Mouse (Mus musculus) adrenal gland, adult 10 weeks (tissue): Measurements from ENCODE around the gene Mrnip. TPM values are rescaled to one million over a fixed set of nuclear protein-coding genes. Genes with fewer than 3 reads are reported as not detected.

Experiments
- polyA plus RNA-seq: library from polyadenylated mRNA; stranded (reverse); fragments of 350-450 nt; fragmentation: Illumina TruSeq; extraction: RNeasy Lipid Tissue Mini Kit (QIAGEN cat#74804); gene quantifications from one replicate; pipeline ENCODE4 v1.2.3, GENCODE M21; 2014; ENCODE audit warnings: low read depth, low replicate concordance

Gene Mrnip
- 0.52 TPM for polyA plus RNA-seq

DNA sequence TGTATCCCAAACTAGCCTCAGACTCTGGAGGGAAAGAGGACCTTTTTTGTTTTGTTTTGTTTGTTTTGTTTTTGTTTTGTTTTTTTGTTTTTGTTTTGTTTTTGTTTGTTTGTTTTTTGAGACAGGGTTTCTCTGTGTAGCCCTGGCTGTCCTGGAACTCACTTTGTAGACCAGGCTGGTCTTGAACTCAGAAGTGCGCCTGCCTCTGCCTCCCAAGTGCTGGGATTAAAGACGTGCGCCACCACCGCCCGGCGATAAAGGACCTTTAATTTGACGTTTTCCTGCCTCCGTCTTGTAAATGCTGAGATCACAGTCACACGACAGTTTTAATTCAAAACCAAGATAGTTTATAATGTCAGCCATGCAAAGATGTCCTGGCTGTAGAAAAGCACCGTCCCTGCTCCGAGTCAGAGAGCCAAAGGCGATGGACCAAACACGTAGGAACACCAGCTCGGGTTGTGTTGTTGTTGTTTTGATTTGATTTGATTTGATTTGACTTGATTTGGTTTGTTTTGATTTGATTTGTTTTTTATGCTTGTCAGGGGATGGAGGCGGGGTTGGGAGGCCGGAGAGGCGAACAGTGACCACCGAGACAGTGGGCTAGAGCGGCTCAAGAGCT is at the start of gene Mrnip:
TSS of gene Mrnip (plus strand) at position 334 of the 619 bp plus-strand sequence.

GRCm38 (mm10) chr11:50130811-50131766 is 43.2 kb upstream of the Mrnip start, which contains the start of gene Tbc1d9b:
Gene Tbc1d9b (plus strand): TSS chr11:50131396.

DNA sequence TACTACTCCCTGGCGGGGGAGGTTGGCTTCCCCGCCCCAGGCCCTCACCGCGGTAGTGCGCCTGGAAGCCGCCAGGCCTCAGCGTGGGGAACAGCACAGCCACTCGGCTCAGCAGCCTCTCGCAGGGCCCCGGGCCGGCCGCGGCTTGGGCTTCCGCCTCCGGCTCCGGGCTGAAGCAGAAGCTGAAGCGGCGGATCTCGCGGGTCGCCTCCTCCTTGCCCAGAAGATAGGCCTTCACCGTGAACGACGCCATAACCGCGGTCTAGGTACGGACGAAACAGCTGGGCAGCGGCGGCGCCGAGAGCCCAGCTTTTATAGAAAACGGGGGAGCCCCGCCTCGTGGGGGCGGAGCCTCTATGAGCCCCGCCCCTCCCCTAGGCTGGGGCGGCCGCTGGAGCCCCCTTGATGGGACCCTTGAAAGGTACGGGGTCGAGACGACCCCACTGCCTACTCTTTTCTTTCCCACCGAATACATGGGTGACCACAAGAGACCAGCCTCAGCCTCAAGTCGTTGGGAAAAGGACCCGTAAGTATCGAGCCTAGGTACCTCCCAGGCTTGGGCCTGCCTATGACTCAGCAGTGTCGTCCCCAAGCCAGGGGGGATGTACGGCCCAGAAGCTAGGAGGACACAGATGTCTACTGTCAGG is 36.4 kb downstream of the Mrnip start, which contains the start of the genes Sqstm1 and Mgat4b:
TSS of gene Sqstm1 (minus strand) at position 323 of the 647 bp plus-strand sequence.
TSS of gene Mgat4b (plus strand) at position 386 of the 647 bp plus-strand sequence.

DNA sequence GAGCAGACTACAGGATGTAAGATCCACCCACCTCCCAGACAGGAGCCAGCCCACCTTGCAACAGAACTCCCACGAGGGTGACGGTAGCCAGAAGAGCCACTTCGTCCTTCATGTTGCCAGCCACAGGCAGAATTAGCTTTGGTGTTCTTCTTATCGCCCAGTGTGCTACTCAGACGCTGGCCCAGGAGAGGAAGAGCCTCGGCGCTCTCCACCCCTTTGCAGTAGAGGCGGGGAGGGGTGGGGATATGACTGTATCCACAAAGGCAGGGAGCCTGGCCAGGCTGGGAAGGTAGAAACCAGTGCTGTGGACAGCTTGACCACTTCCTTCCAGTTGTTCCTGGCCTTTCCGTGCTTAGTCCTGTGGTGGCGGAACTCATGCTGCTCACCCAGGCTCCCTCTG is 64.1 kb downstream of the Mrnip start, which contains the start of gene Ltc4s:
TSS of gene Ltc4s (minus strand) at position 293 of the 400 bp plus-strand sequence.

Other genes starting within 250 kb of the Mrnip start
- 206 TPM for gene Rnf130, start 149.1 kb upstream of the Mrnip start, polyA plus RNA-seq
- 19.7 TPM for gene Tbc1d9b, start 43.0 kb upstream of the Mrnip start, polyA plus RNA-seq
- gene Sqstm1, start 36.4 kb downstream of the Mrnip start, polyA plus RNA-seq, result 988 TPM
- 6.1 TPM for gene Mgat4b, start 36.4 kb downstream of the Mrnip start, polyA plus RNA-seq
- not detected for gene Ltc4s, start 64.2 kb downstream of the Mrnip start, polyA plus RNA-seq
- gene Maml1, start 117.9 kb downstream of the Mrnip start, polyA plus RNA-seq, result 10.7 TPM
- gene Canx, start 151.2 kb downstream of the Mrnip start, polyA plus RNA-seq, result 893 TPM
- gene Cby3, start 180.0 kb downstream of the Mrnip start, polyA plus RNA-seq, result not detected
- 885 TPM for gene Hnrnph1, start 202.5 kb downstream of the Mrnip start, polyA plus RNA-seq